Mouse (Mus musculus) embryo, embryonic 11 days (tissue): ENCODE results near the gene Igflr1.
A peak's percentile ranks its signal among the peaks of the same experiment; 100 is the strongest.

Experiments
- DNase-seq: peaks from one replicate; pipeline ENCODE4 v3.0.0-alpha.2; 2015

The Igflr1 gene

DNA sequence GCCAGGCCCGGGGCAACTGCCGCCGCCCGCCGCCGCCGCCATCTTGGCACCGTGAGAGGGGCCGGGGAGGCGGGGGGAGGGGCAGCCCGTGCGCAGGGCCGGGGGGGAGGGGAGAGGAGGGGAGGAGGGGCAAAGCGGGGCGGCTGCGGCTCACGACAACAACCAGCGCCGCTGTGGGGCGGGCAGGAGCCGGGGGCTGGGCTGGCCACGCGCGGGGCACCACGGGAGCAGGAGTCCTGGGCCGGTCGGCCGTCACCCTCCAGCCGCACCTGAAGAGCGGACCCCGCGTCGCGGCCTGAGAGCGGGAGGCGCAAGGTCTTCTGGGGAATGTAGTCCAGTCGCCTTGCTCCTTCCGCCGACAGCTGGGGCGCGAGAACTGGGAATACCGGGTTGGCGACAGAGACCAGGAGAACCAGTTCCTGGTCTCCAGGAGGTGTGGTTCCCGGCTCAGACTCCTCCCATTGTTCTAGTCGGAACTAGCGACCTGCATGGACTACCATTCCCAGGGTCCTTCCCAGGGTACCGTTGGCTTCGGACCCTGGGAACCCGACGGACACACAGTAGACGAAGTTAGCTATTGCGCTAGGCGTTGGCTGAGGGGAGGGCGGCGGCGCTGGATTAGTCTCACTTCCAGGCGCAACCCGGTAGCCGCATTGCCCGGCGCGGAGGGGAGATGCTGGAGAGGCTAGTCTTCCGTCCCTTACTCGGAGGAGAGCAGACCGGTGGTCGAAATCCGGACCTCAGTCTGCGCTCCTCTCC is 23.6 kb downstream of the Igflr1 start, which contains the start of gene Kmt2b:
Gene Kmt2b, minus strand, starts transcription at position 51 of the 759 bp plus-strand sequence.
- peak; percentile 99 for DNase-seq

DNA sequence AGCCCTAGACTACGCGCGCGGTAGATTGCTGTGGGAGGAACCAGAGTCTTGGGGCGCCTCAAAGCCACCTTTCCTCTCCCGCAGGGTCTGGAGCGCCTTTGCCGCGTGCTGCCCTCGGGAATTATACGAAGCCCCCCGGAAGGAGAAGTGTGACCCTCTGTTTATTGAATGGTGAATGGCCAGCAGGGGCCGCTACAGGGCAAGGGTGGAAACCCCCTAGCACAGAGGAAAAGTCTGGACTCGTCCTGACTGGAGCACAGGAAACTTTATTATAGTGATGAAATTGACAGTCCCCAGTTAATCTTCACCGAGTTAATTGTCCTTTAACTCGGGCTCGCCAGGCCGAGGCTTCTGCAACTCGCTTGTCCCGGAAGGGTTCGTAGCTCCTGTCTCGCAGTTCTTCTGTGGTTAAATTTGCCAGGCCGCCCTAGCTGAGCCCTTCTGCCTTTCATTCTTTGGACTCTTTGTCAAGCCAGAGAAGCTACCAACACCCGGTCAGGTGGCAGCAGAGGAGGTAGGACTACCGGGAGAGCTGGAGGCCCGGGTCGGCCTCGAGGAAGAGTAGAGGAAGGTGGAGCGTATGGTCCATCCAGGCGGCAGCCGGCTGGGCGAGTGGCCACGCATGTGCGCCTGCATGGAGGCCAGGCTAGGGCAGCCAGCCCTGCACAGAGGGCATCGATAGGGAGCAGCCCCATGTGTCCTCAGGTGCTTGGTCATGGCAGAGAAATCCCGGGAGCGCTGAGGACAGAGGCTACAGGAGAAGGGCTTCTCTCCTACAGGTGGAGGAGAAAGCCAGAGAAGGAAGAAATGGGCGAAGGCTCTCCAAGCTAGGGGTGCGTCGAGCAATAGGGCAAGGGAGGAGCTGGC is 24.4 kb downstream of the Igflr1 start:
- DNase-seq, result peak; percentile 92

DNA sequence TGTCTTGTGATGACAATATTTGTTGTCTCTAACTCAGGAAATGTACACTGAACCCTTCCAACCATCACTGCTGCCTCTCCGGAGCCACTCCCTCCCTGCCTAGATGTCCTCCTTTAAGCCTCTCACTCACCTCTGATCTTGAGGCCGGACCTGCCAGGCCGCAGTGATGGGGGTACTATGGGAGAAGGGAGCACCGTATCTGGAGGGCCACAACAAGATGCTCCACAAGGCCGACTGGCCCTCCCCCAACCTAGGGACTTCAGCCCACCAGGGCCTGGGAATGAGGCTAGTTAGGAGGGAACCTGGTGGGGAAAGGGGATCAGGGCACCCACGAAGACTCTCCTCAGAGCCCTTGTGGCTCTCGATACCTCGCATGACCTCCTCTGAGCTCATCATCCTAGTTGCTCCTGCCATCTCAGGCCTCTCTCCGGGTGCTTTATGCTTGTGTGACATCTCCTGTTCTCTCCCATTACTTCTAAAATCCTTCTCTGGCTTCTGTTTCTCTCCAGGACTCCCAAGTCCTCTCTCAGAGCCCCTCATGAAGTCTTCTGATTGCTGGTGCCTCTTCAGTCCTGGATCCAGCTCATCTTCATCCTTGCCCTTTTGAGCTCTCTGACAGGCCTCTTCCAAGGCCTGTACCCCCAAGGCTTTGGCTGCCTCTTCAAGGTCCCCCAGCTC is 25.8 kb downstream of the Igflr1 start:
- no peak for DNase-seq

DNA sequence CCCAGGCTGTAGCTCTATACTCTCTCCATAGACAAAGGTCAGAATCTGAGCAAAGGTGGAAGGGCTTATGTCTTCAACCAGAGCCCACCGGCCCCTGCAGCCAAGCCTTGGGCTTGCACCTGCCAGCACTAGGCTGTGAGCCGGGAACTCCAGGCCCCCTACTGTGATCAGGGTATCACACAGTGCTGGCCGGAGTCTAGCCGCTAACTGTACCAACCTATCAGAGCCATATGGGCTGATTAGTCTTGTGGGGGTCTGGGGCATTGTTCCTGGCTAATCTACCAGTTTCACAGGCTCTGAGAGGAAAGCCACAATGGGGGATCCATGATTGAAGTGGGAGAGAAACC is 26.4 kb downstream of the Igflr1 start:
- DNase-seq, result no peak

DNA sequence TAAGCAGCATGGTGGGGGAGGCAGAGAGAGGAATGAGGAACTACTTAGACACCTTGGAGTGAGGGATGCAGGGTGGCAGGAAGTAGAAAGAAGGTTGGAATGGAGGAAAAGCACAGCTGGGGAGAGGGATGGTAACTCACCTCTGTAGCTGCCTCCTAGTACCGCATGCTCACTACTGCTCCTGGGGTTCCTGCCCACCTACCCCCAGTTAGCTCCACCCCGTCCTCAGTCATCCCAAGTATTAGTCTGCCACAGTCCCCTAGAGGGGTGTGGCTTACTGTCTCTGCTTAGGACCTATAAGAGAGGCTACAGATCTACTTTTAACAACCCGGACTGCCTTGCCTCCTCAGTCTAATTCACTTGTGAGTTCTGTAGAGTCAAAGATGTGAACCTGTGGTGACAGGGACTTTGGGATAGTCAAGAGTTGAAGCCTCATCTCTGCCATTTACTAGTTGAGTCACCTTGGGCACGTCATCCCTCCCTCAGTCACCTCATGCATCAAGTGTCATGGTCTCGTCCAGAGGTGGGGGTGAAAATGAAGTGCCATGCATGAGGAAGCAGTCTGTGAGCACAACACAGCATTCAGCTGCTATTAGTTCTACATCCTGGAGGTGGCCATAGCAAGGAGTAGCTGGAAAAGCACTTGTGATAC is 27.7 kb downstream of the Igflr1 start:
- no peak for DNase-seq

DNA sequence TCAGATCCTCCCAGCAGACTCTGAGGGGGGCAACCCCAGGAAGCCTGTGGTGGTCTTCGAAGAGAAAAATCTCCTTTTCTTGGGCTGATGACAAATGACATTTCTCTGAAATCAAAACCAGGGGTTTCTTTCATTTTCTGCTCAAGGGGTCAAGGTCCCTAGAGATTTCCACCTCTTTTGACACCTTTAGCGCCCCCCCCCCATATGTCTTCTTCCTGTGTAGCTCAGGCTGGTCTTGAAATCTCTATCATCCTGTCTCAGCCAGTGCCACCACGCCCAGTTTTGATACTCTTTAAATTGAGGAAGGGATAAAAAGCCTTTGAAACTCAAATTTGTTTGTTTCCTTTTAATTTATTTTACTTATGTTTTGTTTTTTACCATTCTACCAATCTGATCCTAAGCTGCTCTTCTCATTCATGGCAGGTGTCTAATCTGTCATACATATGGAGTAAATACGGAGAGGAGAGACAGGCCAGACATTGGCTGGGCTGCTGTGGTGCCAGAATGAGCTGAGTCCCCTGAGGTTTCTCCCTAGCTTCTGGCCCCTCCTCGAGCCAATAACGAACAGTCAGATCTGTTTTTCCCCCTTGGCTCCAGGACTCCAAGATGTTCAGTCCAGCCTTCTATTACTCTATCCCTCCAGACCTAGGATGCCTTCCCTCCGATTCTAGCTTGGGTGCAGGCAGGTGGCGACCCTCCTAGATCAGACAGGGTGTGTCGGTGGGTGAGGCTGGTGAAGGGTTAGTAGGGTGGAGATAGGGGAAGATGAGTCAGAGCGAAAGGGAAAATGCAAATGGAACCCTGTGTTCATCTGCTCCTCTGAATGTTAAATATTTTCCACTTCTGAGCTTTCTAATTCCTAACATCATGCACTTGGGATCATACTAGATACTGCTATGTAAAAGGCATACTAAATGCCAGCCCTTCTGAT is 28.6 kb downstream of the Igflr1 start:
- DNase-seq, result no peak

DNA sequence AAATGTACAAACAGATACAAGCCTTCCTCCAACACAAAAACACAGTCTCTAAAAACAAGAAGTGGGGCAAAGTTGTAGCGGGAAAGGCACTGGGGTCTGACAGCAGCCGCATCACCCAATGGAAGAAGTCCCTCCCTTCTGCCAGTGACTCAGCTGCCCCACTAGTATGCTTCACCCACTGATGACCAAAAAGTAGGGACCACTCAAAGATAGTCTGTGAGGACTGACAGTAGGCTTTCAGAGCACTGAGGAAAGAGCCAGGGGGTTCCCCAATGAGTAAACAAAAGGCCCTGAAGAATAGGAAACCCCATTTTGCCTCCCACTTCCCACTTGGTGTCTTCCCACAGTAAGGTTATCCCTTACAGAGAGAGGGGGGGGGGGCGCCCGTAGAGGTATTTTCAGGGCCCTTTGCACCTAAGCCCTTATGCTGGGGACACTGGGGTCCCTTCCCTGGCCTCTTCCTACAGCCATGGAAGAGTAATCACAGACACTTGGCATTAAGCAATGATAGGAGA is 29.3 kb downstream of the Igflr1 start:
- no peak for DNase-seq

DNA sequence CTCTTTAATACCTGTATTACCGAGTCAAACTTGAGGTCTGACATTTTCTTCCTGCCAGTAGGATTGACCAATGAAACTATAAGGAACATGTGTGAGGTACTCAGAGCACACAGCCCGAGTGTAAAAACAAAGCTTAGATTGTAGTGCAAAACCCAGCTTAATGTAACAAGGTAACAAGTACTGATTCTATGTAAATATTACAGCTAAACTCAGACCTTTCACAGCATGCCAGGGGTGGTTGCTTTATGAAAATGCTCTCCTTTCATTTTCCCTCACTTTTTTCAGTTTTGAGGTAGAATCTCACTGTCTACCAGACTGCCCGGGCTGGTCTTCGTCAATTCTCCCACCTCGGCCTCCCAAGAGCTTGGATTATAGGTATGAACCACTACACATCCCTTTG is 30.9 kb downstream of the Igflr1 start:
- DNase-seq, result no peak

DNA sequence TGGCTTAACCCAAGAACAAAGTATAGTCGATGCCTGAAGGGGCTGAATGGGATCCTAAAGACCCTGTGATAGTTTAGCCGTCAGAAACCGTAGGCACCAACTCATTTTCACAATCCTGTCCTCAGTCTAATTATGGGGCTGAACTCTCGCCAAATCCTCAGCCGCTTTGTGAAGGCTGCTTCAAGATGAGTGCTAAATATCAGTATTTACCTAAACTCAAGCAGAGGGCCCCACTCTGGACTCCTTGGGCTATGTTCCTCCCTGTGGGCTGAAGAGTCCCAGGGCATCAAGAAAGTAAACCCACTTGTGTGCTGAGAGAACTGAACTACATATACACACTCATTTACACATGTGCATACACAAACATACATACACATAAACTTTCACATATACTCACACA is 31.6 kb downstream of the Igflr1 start:
- DNase-seq, result no peak

DNA sequence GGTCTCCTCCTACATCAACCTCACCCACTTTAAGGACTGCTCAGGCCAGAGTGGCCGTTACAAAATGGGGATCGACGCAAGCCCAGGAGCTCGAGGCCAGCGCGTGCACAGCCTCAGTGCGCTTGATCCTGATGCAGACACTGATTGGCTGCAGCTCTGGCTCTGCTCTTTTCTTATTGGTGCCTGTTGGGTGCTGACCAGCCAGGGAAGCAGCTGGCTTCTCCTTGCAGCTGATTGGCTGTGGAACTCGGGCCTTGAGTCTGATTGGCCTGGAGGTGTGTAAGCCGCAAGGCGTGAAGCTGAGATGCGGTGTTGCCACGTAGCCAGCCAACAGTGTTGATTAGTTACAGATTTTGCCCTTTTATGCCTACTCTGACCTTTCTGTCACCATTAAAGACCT is 33.6 kb downstream of the Igflr1 start, which contains the start of gene Zbtb32:
Gene Zbtb32, minus strand, starts transcription at position 124 of the 400 bp plus-strand sequence.
- DNase-seq, result no peak

DNA sequence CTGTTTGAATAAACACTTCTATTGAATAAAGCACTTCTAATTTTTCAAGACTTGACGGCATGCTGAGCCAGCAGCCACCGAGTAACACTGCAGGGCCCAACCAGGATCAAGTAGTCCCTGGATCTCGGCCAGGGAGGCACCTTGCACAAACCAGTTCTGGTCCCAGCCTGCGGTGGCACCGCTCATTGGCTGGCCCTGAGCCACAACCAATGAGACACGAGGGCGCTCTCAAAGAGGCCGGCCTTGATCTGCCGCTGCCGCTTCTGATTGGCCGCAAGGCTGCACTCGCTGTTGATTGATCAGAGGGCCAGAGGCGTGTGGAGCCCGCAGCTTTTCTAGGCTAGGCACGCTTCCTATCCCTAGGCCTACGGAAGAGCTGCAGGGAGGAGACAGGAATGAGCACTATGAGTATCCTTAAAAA is 34.7 kb downstream of the Igflr1 start:
- DNase-seq, result peak; percentile 89

DNA sequence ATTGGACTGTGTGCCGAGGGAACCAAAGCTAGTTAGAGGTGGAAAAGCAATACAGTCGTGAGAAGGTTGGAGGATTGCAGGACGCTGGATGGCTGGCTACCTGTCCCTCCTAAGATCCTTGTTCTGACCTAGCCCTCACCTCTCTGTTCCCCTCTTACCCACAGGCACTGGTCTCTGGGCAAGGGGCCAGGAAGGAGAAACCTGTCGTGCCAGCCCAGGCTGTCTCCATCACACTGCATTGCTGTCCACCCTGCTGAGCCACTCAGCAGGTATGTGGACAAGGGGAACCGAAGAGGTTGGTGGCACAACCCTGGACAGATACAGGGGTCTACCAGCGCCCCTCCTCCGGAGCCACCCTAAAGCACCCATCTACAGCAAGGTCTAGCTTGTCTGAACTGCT is 35.4 kb downstream of the Igflr1 start:
- DNase-seq, result no peak

DNA sequence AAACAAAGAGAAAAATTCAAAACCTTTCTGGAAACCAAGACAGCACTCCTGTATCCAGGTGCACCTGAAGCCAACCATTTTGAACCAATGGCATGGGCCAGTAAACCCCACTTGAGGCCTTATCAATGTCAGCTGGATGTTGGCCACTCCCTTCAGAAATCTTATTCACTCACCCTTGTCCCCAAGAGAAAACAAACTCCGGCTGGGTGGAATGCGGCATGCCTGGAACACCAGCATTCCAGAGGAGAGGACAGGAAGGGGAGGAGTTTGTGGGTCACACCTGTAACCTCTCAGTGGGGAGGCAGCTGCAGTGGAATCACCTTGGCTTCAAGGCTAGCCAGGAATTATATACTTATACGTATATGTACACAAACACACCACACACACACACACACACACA is 37.4 kb downstream of the Igflr1 start:
- DNase-seq, result no peak

DNA sequence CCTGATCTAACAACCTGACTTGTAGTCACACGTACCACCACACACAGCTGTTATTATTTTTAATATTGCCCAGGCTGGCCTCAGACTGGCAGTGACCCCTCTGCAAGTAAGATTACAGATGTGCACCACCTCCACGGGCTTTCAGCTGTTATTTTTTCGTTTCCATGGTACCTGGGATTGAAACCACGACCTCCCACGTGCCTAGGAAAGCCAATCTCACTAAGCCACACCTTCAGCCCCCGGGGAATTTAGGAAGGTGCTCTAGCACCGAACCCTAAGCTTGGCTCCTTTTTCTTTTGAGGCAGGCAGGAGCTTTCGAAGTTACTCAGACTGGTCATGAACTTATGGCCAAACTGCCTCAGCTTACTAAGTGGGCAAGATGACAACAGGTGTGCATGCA is 39.2 kb downstream of the Igflr1 start:
- DNase-seq, result no peak

DNA sequence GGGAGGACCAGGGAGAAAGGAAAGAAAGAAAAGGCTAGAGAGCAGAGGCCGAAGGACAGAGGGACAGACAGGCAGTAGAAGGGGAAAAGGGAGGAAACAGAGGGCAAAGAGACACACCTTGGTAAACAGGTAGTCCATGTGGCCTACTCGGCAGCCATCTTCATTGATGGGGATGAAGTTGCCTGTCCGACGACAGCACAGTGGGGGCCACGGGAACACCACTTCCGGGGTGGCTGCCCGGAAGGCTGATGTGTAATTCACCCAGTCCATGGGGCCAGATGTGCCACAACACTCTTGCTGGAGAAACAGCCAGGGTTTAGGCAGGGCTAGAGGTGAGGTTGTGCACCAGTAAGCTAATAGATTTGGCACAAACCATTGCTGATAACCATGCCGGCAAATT is 39.7 kb downstream of the Igflr1 start:
- no peak for DNase-seq

DNA sequence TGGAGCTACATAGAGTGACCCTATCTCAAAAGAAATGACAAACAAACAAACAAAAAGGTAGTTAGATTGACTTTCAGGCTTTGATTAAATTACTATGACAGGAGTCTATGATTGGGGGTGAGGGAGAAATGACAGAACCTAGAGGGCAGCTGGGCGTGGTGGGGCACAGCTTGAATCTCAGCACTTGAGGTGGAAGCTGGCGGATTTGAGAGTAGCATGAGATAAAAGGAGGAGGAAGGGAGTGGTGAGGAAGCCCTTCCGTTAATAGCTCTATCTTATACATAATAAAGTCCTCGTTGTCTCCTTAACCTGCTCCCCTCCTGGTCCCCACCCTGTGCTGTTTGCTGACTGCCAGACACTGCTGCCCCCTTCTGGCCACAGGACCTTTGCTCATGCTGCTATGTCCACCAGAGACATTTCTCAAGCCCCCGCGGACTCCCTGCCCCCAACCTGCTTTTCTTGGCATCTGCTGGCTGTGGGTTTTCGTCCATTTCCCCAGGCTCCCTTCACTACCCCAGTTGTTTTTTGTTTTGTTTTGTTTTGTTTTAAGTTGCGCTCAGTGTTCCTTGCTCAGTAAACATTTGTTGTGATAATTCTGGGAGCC is 42.6 kb downstream of the Igflr1 start:
- peak; percentile 63 for DNase-seq

DNA sequence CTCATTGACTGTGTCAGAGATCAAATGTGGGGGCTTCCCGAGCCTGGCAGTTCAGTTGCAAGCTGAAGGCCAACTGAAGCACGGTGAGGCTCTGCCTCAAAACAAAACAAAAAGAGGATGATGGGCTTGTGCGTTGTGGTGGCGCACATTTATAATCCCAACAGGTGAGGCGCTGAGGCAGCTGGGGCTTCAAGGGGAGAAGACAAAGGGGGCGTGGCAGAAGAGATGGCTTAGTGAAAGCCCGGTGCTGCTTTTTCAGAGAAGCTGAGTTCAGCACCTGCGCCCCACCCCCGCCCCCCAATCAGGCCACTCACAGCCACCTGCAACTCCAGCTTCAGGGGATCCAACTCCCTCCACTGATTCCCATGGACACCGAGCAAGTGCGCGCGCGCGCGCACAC is 43.2 kb downstream of the Igflr1 start:
- no peak for DNase-seq

DNA sequence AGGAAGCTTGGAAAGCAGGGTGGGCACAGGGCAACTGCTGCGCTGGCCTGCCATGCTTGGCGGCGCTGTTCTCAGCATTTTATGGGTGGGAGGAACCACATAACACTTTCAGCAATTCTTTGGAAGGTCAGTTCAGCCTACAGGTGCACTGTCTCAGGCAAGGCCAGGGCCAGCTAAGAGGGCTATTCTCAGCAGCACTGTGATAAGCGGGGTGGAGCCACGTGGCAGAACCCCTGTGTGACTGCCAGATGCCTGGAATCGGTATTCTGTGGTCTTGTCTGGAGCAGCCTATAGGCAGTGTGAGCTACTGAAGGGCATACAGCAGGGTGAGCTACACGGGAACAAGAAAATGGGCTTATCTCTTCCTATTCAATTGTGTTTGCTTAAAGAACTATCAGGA is 44.8 kb downstream of the Igflr1 start:
- no peak for DNase-seq

DNA sequence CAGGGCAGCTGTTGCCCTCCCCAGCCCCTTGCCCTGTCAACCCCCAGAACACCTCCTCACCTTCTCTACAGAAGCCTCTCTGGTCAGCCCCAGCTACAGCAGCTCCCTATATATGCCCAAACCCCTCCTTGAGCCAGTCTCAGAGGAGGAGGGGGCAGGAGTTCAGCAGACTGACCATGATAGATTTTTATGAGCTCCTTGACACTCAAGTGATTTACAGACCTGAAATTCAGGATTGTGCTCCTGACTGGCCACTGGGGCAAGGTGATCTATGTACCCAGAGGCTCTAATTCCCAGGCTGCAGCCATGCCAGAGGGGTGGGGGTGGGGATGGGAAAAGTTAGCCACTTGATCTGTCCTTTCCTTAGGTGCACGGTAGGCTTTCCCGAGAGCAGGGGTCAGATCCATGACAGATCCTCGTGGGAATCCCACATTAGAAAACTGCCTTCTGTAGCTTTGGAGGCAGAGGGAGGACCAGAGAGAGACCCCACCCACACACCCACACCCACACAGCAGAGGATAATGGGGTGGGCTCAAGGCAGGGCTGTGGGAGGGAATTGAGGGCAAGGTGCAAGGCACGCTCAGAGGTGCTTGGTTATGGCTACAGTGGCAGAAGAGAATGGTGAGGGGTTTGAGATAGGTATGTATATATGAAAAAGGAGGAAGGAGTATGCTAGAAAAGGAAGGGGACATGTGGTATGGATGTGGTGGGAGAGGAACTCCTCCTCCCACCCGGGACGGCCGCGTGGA is 47.6 kb downstream of the Igflr1 start, which contains the start of gene Upk1a:
Gene Upk1a, minus strand, starts transcription at position 194 of the 749 bp plus-strand sequence.
- DNase-seq, result peak; percentile 24

DNA sequence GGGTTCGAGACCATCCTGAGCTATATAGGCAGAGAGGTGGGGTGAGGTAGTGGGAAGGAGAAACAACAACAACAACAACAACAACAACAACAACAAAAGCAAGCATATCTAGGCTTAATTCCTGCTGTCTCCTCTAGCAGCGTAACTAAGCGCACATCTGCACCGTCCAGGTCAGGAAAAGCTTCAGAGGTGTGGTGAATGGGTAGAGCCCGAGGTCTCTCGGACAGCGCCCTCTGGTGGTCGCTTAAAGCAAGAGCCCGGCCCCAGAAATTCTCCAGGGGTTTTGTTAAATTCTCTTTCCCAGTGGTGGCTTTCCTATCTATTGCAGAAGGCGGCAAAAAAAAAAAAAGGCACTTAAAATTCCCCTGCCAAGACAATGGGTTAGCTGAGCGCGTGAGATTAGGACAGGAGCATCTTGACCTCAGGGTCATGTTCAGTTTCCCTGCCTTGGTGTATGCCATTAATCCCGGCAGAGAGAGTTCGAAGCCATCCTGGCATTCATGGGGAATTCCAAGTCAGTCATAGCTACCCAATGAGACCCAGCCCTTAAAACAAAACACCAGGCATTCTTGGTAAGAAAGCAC is 48.4 kb downstream of the Igflr1 start:
- DNase-seq, result peak; percentile 74
